Mouse (Mus musculus) limb, embryonic 14.5 days (tissue): ENCODE results near the gene Cebpa. TPM values are rescaled to one million over a fixed set of nuclear protein-coding genes. Genes with fewer than 3 reads are reported as not detected.

Experiments
- ATAC-seq: fragments of 200-750 bp; cut with Nextera tagmentation; 2 replicates; pipeline ENCODE4 v1.8.0; 2017; ENCODE audit warnings: low read depth, moderate number of reproducible peaks, moderate TSS enrichment; ENCODE audit not compliant: low FRiP score
- DNase-seq: peaks from one replicate; pipeline ENCODE4 v3.0.0-alpha.2; 2015; ENCODE audit warnings: low spot score
- H3K27ac ChIP-seq: fragments of 300-500 bp; sonication (generic); replicated peaks from 2 replicates; pipeline ENCODE4 v1.5.1; 2014; ENCODE audit warnings: low read depth, mild to moderate bottlenecking, low read length, moderate library complexity, mixed read lengths
- H3K27me3 ChIP-seq: fragments of 300-500 bp; sonication (generic); 2 replicates; pipeline ENCODE4 v1.6.1; 2014; ENCODE audit warnings: low read length, mixed read lengths; ENCODE audit not compliant: control insufficient read depth, insufficient read depth
- H3K36me3 ChIP-seq: fragments of 300-500 bp; sonication (generic); 2 replicates; pipeline ENCODE4 v1.6.1; 2014; ENCODE audit warnings: mild to moderate bottlenecking, low read length, moderate library complexity, mixed read lengths; ENCODE audit not compliant: control insufficient read depth, insufficient read depth
- H3K4me1 ChIP-seq: fragments of 300-500 bp; sonication (generic); 2 replicates; pipeline ENCODE4 v1.6.1; 2014; ENCODE audit warnings: antibody characterized with exemption, low read length, mixed read lengths; ENCODE audit not compliant: control insufficient read depth, insufficient read depth
- H3K4me2 ChIP-seq: fragments of 300-500 bp; sonication (generic); replicated peaks from 2 replicates; pipeline ENCODE4 v1.6.1; 2014; ENCODE audit warnings: low read depth, mild to moderate bottlenecking, low read length, moderate library complexity; ENCODE audit not compliant: severe bottlenecking
- H3K4me3 ChIP-seq: fragments of 300-500 bp; sonication (generic); replicated peaks from 2 replicates; pipeline ENCODE4 v1.5.1; 2014; ENCODE audit warnings: low read length
- H3K9ac ChIP-seq: fragments of 300-500 bp; sonication (generic); 2 replicates; pipeline ENCODE4 v1.6.1; 2014; ENCODE audit warnings: mild to moderate bottlenecking, low read depth, low read length, moderate library complexity; ENCODE audit not compliant: severe bottlenecking
- H3K9me3 ChIP-seq: fragments of 300-500 bp; sonication (generic); 2 replicates; pipeline ENCODE4 v1.6.1; 2016; ENCODE audit warnings: low read length; ENCODE audit not compliant: control insufficient read depth
- POLR2A ChIP-seq: fragments of 200-500 bp; IDR thresholded peaks from 2 replicates; pipeline ENCODE4 v1.8.0; 2012; ENCODE audit warnings: inconsistent platforms, mild to moderate bottlenecking, moderate library complexity, borderline replicate concordance; ENCODE audit not compliant: insufficient read depth, insufficient read length; ENCODE audit errors: extremely low read depth
- WGBS: fragments of 180-500 bp; shearing (Covaris S2); extraction: QIAGEN DNeasy Blood & Tissue Kit; methylation state at CpG from one replicate; pipeline ENCODE4 v1.1.7; 2014; 5-methylcytosine and 5-hydroxymethylcytosine counted together
- polyA plus RNA-seq, 2 experiments: library from polyadenylated mRNA; depleted of rRNA in 1 of 2; stranded (reverse) in 1 of 2; unstranded in 1 of 2; fragments of >200 nt; fragmentation: Nextera tagmentation in 1 of 2; extraction: Ambion mirVana in 1 of 2; gene quantifications; 2 replicates each; pipeline versions ENCODE4 v1.2.1 to v1.2.3; 2012 to 2014

Gene Cebpa
- polyA plus RNA-seq, 2 experiments, result 14.6 to 25.4 TPM

DNA sequence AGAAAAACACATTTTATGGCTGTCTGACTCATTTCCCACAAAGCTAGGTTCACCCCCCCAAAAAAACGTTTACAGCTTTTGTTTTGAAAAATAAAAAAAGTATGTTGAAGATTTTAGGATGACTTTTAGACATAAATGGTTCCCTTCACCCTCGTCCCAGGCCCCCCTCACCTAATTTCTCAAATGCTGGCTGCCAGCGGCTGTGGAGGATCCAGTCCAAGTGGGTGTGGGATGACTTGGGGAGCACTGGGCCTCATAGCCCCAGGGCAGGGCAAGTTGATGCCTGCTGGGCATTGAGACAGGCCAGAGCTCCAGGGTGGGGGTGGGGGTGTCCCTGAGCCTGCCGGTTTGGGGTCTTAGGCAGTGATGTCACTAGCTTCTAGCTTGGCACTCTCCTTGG is 19.4 kb downstream of the Cebpa start:
- Histone ChIP-seq H3K27ac (no peak overlapping the region), H3K4me2 (no peak overlapping the region), H3K4me3 (no peak overlapping the region), H3K9me3 (no peaks in the 10 kb centered on the region), H3K36me3 (no peaks in the 10 kb centered on the region), H3K27me3 (no peaks in the 10 kb centered on the region), H3K9ac (no peak overlapping the region), H3K4me1 (no peaks in the 10 kb centered on the region)
- TF ChIP-seq POLR2A, result no peak
- 53% methylated on average over 4 of the region's 4 CpGs for WGBS
- no peak for DNase-seq
- ATAC-seq, result no peak

DNA sequence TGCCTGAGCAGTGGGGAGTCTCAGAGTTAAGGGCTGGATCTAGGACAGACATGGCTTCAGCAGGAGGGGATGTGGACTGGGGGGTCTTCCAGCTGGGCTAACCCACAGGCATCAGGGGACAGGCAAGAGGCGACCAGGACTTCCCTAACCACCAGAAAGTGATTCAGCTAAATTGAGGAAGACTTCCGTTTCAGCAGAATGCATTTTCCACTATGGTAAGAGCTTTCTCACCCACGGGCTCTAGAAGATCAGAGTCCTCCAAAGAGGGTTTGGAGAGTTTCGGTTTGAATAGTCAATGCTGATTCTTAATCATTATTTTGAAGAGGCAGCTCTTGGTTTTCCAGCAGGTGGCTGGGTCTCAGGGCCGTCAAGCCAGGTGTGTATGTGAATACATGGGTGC is 20.8 kb downstream of the Cebpa start:
- no peaks in the 10 kb centered on the region for H3K9me3 ChIP-seq

DNA sequence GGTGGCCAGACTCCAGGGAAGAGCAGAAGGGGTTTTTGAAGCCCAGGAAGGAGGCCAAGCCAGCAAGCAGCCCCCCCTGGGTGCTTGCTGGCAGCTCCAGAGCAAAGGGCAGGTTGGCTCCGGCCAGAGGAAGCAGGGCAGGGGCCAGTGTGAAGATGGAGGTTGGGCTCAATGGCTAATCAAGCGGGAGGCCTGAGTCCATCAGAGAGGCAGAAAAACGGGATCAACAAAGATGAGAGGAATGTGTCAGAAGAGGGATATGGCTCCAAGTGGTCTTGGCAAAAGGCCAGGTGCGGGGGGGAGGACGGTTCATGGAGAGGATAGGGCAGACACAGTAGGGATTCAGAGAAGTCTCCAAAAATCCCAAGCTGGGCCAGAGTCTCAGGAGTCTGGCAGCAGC is 22.4 kb downstream of the Cebpa start:
- no peak overlapping the region for H3K4me3 ChIP-seq
- H3K27ac ChIP-seq, result no peak overlapping the region
- H3K27me3 ChIP-seq, result no peaks in the 10 kb centered on the region
- H3K36me3 ChIP-seq, result no peaks in the 10 kb centered on the region
- no peak overlapping the region for H3K4me2 ChIP-seq
- 49% methylated on average over 5 of the region's 5 CpGs for WGBS
- H3K4me1 ChIP-seq, result no peaks in the 10 kb centered on the region
- TF ChIP-seq POLR2A, result no peak
- H3K9ac ChIP-seq, result no peak overlapping the region
- DNase-seq (no peak), ATAC-seq (no peak)
- H3K9me3 ChIP-seq, result no peaks in the 10 kb centered on the region

More for the DNA sequence above, 20.8 kb downstream of the Cebpa start:
- DNase-seq (no peak), ATAC-seq (no peak)
- Histone ChIP-seq H3K27ac (no peak overlapping the region), H3K4me1 (no peaks in the 10 kb centered on the region), H3K4me3 (no peak overlapping the region), H3K4me2 (no peak overlapping the region), H3K9ac (no peak overlapping the region), H3K36me3 (no peaks in the 10 kb centered on the region), H3K27me3 (no peaks in the 10 kb centered on the region)
- no peak for TF ChIP-seq POLR2A
- 76% methylated on average over 5 of the region's 5 CpGs for WGBS

DNA sequence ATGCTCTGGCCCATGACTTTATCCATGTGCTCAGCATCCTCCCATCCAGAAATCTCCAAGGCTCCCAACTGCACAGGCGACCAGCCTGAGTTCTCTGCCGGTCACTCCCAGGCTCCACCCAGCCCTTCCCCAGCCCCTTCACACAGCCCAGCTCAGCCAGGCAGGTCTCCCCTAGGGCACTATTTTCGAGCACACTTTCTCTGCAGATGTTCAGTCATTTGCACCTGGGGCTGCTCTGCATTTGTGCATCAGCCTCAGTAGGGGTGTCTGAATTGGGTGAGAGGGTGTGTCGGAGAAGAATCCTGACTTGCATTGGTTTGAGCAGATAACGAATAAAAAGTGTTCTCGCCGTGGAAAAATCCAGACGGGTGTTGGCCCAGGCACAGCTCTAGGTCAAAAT is 23.4 kb downstream of the Cebpa start:
- Histone ChIP-seq H3K4me1 (no peaks in the 10 kb centered on the region), H3K4me2 (no peak overlapping the region), H3K36me3 (no peaks in the 10 kb centered on the region), H3K9me3 (no peaks in the 10 kb centered on the region), H3K9ac (no peak overlapping the region), H3K27ac (no peak overlapping the region), H3K4me3 (no peak overlapping the region), H3K27me3 (no peaks in the 10 kb centered on the region)
- 60% methylated on average over 8 of the region's 8 CpGs for WGBS
- no peak for ATAC-seq
- DNase-seq, result no peak
- TF ChIP-seq POLR2A, result no peak

DNA sequence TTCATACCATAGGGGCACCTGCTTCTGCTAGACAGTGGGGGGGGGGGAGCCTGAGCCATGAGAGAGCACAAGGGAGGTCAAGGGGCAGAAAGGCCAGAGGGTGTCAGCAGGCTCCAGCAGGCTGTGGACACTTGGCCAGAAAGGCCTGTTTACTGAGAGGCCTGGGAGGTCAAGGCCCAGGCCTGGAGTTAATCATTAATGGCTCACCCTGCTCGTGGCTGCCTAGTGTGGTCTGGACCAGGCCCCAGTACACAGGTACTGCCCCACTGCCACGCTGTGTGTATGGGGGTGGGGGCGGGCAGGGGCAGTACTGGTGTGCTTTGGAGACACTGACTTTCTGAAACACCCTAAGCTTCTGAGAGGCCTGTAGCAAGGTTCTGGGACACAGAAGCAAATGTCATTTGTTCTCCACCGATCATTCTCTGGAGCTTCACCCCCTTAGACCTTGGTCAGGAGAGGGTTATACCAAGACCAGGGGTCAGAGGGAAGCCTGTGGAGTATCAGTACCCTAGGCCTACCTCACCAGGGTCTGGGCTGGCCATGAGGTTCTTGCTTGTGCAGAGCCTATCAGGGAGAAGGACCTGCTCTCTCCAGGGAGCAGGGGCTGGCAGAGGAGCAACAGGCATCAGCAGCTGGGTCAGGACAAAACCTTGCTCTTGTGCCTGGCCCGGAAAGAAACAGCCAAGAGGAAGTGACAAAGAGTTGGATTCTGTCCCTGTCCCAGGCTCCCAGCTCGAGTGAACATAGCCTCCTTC is 24.9 kb downstream of the Cebpa start:
- no peak overlapping the region for H3K4me3 ChIP-seq
- 66% methylated on average over 6 of the region's 6 CpGs for WGBS

More for the DNA sequence above, 24.9 kb downstream of the Cebpa start:
- no peaks in the 10 kb centered on the region for H3K9me3 ChIP-seq
- no peak overlapping the region for H3K9ac ChIP-seq
- no peak overlapping the region for H3K27ac ChIP-seq
- no peak for DNase-seq
- TF ChIP-seq POLR2A, result no peak
- ATAC-seq, result no peak
- no peaks in the 10 kb centered on the region for H3K36me3 ChIP-seq
- no peaks in the 10 kb centered on the region for H3K4me1 ChIP-seq
- H3K27me3 ChIP-seq, result no peaks in the 10 kb centered on the region
- H3K4me2 ChIP-seq, result no peak overlapping the region
